Mouse (Mus musculus) liver, embryonic 15.5 days (tissue): ENCODE results near the gene Thada. TPM values are rescaled to one million over a fixed set of nuclear protein-coding genes. Genes with fewer than 3 reads are reported as not detected.

Experiments
- ATAC-seq: fragments of 200-750 bp; cut with Nextera tagmentation; 2 replicates; pipeline ENCODE4 v1.8.0; 2017; ENCODE audit warnings: moderate number of reproducible peaks, mild to moderate bottlenecking, moderate library complexity; ENCODE audit not compliant: insufficient read depth
- H3K27ac ChIP-seq: fragments of 300-500 bp; sonication (generic); replicated peaks from 2 replicates; pipeline ENCODE4 v1.5.1; 2015; ENCODE audit warnings: mild to moderate bottlenecking, inconsistent platforms
- H3K27me3 ChIP-seq: fragments of 300-500 bp; sonication (generic); 2 replicates; pipeline ENCODE4 v1.6.1; 2015; ENCODE audit warnings: mild to moderate bottlenecking, inconsistent platforms
- H3K36me3 ChIP-seq: fragments of 300-500 bp; sonication (generic); replicated peaks from 2 replicates; pipeline ENCODE4 v1.6.1; 2015; ENCODE audit warnings: moderate library complexity, mild to moderate bottlenecking, inconsistent platforms
- H3K4me1 ChIP-seq: fragments of 300-500 bp; sonication (generic); replicated peaks from 2 replicates; pipeline ENCODE4 v1.6.1; 2015; ENCODE audit warnings: inconsistent platforms
- H3K4me2 ChIP-seq: fragments of 300-500 bp; sonication (generic); 2 replicates; pipeline ENCODE4 v1.6.1; 2015; ENCODE audit warnings: moderate library complexity, mild to moderate bottlenecking, inconsistent platforms
- H3K4me3 ChIP-seq: fragments of 300-500 bp; sonication (generic); replicated peaks from 2 replicates; pipeline ENCODE4 v1.5.1; 2015; ENCODE audit warnings: mild to moderate bottlenecking, inconsistent platforms
- H3K9ac ChIP-seq: fragments of 300-500 bp; sonication (generic); 2 replicates; pipeline ENCODE4 v1.6.1; 2015; ENCODE audit warnings: moderate library complexity, mild to moderate bottlenecking, inconsistent platforms
- H3K9me3 ChIP-seq: fragments of 300-500 bp; sonication (generic); replicated peaks from 2 replicates; pipeline ENCODE4 v1.6.1; 2016; ENCODE audit warnings: inconsistent platforms
- WGBS: fragments of 180-500 bp; shearing (Covaris S2); methylation state at CpG from one replicate; pipeline ENCODE4 v1.1.7; 2015; ENCODE audit warnings: mixed read lengths; ENCODE audit not compliant: insufficient replicate concordance; 5-methylcytosine and 5-hydroxymethylcytosine counted together
- polyA plus RNA-seq: library from polyadenylated mRNA; unstranded; fragments of >200 nt; fragmentation: Nextera tagmentation; extraction: Ambion mirVana; gene quantifications from 2 replicates; pipeline ENCODE4 v1.2.1, GENCODE M21; 2015

The Thada gene
- polyA plus RNA-seq, 1 experiment from 2014 or later, result 2.3 TPM

DNA sequence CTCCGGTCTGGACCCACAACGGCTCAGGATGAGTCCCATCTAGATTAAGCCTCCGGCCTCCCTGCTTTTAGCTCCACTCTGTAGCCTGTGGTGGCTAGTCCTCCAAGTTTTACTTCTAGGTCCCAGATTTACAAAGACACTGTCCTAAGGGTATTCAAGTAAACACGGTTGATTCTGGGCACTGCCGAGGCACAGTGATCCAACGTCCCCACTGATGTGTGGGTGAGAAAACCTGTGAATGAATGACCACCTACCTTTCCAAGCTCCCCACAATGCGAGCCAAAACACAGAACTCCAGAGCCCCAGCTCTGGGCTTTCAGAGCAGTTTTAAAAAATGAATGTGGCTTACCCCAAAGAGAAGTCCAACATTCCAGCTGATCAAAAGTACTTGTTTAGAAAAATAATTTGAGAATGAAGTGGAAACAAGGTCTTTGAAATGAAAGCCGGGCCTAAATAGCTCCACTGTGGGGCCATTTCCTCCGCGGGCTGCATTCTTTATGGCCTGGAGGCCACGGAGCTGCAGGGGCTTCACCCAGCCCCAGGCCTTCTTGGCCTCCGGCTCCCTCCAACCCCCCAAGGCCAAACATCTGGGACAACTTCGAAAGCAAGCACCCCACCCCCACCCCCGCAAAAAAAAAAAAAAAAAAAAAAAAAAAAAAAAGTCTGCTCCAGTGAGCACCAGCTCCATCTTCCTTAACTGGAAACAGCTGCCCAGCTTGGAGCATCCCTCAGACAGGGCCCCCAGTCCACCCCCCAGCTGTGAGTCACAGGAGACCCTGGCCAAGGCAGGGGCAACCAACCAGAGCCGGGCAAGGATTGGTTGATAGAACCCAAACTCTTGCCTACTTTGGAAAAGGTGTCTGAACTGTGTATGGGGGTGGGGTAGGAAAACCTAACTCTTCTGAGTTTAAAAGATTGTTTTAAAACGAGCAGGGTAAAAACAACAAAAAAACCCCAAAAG, 283.4 kb downstream of the Thada start:
- Histone ChIP-seq H3K9me3 (no peaks in the 10 kb centered on the region), H3K27ac (peak overlapping the region; percentile 91), H3K4me2 (peak overlapping the region; percentile 79), H3K36me3 (peaks cover 13% of the 10 kb centered on the region), H3K9ac (peak overlapping the region; percentile 63), H3K4me1 (peaks cover 71% of the 10 kb centered on the region), H3K4me3 (peak overlapping the region; percentile 53), H3K27me3 (no peaks in the 10 kb centered on the region)
- ATAC-seq, result no peak
- WGBS, result 9% methylated on average over 16 of the region's 16 CpGs

GRCm38 (mm10) chr17:84181502-84182310, 284.3 kb downstream of the Thada start:
- Histone ChIP-seq H3K36me3 (peaks cover 12% of the 10 kb centered on the region), H3K27me3 (no peaks in the 10 kb centered on the region), H3K4me3 (peak overlapping the region; percentile 53), H3K9ac (peak overlapping the region; percentile 56), H3K4me2 (peak overlapping the region; percentile 79), H3K9me3 (no peaks in the 10 kb centered on the region), H3K4me1 (peaks cover 72% of the 10 kb centered on the region), H3K27ac (peak overlapping the region; percentile 91)
- WGBS, result 15% methylated on average over 18 of the region's 18 CpGs
- no peak for ATAC-seq

DNA sequence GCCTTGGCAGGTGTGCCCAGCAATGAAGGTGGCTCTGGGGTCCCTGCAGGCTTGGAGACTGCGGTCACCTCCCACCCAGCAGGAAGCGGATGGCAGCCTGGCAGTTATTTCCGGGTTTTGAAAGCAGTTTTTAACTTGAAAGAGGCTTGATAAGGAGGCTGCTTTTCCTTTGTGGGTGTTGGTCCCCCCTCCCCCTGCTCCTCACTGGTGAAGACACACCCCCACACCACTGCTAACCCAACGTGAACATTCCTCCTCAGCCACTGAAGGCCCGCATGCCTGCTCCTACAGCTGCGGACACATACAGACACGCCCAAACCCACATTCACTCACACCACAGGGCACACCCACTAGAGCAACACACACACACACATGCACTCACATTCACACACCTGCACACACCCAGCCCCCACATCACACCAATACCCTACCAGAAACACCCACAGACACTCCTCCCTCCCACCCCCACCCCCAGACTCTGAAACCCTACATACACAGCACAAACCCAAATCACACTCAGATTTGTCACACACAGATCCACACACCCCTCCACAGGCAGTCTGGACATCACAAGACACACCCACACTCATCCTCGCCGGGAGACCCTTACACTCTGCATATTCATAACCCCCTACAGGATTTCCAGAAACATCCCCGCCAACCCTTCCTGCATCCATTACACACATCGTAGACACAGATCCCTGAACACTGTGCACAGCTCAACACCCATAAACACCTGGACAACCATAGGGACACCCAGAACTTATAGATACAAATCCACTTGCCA, 285.1 kb downstream of the Thada start:
- H3K9me3 ChIP-seq, result no peaks in the 10 kb centered on the region
- peaks cover 4% of the 10 kb centered on the region; the same call in 1 of the 2 replicates for H3K36me3 ChIP-seq
- peak overlapping the region; percentile 53 for H3K4me3 ChIP-seq
- H3K27ac ChIP-seq, result peak overlapping the region; percentile 91
- WGBS, result 11% methylated on average over 11 of the region's 11 CpGs
- H3K4me1 ChIP-seq, result peaks cover 70% of the 10 kb centered on the region
- peak; percentile 10; the same call in 1 of the 2 replicates for ATAC-seq
- H3K4me2 ChIP-seq, result peak overlapping the region; percentile 79
- peak overlapping the region; percentile 56 for H3K9ac ChIP-seq
- H3K27me3 ChIP-seq, result no peaks in the 10 kb centered on the region

DNA sequence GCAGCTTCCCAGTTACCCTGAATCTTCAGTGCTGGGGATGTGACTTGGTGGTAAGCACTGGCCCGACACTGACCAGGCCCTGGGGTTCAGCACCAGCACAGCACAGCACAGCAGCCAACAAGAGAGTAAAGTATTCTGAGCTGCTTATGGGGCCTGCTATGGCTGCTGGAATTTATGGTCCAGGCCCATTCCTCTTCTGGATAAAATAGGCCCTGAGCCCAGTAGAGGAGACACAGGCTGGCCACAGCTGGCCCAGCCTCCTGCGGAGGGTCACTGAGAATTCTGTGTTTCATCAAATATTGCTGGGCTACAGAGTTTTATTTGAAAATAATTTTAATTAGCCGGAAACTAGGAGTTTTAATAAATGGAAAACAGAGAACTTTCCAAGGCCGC, 286.0 kb downstream of the Thada start:
- H3K9ac ChIP-seq, result no peak overlapping the region
- H3K27me3 ChIP-seq, result no peaks in the 10 kb centered on the region
- H3K27ac ChIP-seq, result peak overlapping the region; percentile 91; the same call in 1 of the 2 replicates
- 66% methylated on average over 4 of the region's 4 CpGs for WGBS
- H3K4me2 ChIP-seq, result peak overlapping the region; percentile 79
- ATAC-seq, result no peak
- 0 out of 2 replicates have a peak, but pooled peaks cover 3% of the 10 kb centered on the region for H3K9me3 ChIP-seq
- peaks cover 71% of the 10 kb centered on the region for H3K4me1 ChIP-seq
- H3K36me3 ChIP-seq, result no peaks in the 10 kb centered on the region
- H3K4me3 ChIP-seq, result no peak overlapping the region

- Histone ChIP-seq H3K4me1 (peaks cover 71% of the 10 kb centered on the region), H3K27ac (peak overlapping the region; percentile 91; the same call in 1 of the 2 replicates), H3K9me3 (0 out of 2 replicates have a peak, but pooled peaks cover 3% of the 10 kb centered on the region), H3K27me3 (no peaks in the 10 kb centered on the region), H3K4me3 (no peak overlapping the region), H3K36me3 (no peaks in the 10 kb centered on the region), H3K9ac (no peak overlapping the region), H3K4me2 (no peak overlapping the region)
- no peak for ATAC-seq
- 74% methylated on average over 17 of the region's 17 CpGs for WGBS
Measured at GRCm38 (mm10) chr17:84179026-84179972, 286.7 kb downstream of the Thada start.

DNA sequence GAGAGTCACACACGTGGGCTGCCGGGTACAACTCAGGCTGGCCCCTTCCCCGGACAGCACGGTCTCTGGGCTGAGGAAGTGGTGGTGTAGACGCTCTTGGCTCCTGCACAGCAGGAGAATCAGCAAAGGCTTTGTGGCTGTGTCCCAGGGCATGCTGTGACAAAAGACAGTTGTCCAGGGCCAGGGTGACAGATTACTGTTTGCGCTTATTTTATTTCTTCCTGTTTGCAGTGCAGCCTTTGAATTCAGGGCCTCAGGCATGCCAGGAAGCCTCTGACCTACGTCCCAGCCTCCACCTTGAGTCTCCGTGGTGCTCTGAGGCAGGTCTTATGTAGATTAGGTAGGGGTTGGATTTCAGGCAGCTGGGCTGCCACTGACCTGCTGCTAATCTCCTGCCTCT, 288.5 kb downstream of the Thada start:
- WGBS, result 23% methylated on average over 8 of the region's 8 CpGs

GRCm38 (mm10) chr17:84176446-84176845, 289.6 kb downstream of the Thada start:
- Histone ChIP-seq H3K4me3 (no peak overlapping the region), H3K27ac (no peak overlapping the region), H3K27me3 (no peaks in the 10 kb centered on the region), H3K9me3 (0 out of 2 replicates have a peak, but pooled peaks cover 3% of the 10 kb centered on the region), H3K9ac (no peak overlapping the region), H3K36me3 (no peaks in the 10 kb centered on the region), H3K4me1 (peaks cover 48% of the 10 kb centered on the region), H3K4me2 (no peak overlapping the region)
- 78% methylated on average over 7 of the region's 7 CpGs for WGBS
- no peak for ATAC-seq

More for the DNA sequence above, 288.5 kb downstream of the Thada start:
- H3K4me1 ChIP-seq, result peaks cover 58% of the 10 kb centered on the region
- no peaks in the 10 kb centered on the region for H3K27me3 ChIP-seq
- 0 out of 2 replicates have a peak overlapping the region, but pooled peaks have one; percentile 11 for H3K9ac ChIP-seq
- peak overlapping the region; percentile 62; the same call in 1 of the 2 replicates for H3K27ac ChIP-seq
- no peak overlapping the region for H3K4me3 ChIP-seq
- no peaks in the 10 kb centered on the region for H3K36me3 ChIP-seq
- no peak for ATAC-seq
- no peak overlapping the region for H3K4me2 ChIP-seq
- 0 out of 2 replicates have a peak, but pooled peaks cover 3% of the 10 kb centered on the region for H3K9me3 ChIP-seq

DNA sequence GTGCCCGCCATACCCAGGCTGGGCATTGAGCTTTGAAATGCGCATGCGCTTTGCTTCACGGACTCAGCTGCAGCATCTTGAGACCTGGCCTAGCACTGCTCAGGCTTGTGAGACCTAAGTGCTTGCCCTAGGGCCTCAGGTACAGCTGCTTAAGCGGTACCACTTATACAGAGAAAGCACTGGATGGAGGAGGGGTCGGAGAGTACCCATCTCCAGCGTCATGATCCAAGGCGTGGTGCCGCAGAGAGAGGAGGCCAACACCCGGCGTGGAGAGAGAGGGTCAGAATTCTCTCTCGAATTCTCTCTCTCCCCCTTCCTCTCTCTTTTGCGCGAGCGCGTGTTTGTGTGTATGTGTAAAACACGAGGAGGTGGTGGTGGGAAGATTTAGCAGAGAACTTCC, 290.8 kb downstream of the Thada start:
- Histone ChIP-seq H3K4me1 (peaks cover 35% of the 10 kb centered on the region), H3K4me3 (no peak overlapping the region), H3K27ac (no peak overlapping the region), H3K9me3 (0 out of 2 replicates have a peak, but pooled peaks cover 3% of the 10 kb centered on the region), H3K36me3 (no peaks in the 10 kb centered on the region), H3K27me3 (no peaks in the 10 kb centered on the region), H3K4me2 (no peak overlapping the region), H3K9ac (no peak overlapping the region)
- no peak for ATAC-seq
- WGBS, result 91% methylated on average over 17 of the region's 17 CpGs

DNA sequence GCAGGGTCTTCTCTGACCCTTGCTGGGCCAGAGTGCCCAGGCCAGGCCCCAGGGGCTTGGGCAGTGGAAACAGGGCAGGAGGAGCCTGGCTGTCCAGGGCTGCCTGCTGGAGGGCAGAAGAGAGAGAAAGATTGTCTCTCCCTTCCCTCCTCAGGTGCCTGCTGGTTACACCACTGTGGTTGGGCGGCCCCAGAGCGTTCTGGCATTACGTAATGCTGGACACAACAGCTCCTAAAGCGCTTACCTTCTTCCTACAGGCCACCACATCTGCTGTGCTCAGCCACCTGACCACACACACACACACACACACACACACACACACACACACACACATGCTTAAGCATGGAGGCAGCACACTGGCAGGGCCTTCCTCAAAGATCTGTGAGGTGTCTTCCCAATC, 298.6 kb downstream of the Thada start:
- H3K36me3 ChIP-seq, result no peaks in the 10 kb centered on the region
- H3K27ac ChIP-seq, result peak overlapping the region; percentile 31; the same call in 1 of the 2 replicates
- H3K4me2 ChIP-seq, result no peak overlapping the region

More for the DNA sequence above, 298.6 kb downstream of the Thada start:
- WGBS, result 58% methylated on average over 4 of the region's 4 CpGs
- H3K9me3 ChIP-seq, result no peaks in the 10 kb centered on the region
- peaks cover 20% of the 10 kb centered on the region for H3K4me1 ChIP-seq
- no peak overlapping the region for H3K9ac ChIP-seq
- no peaks in the 10 kb centered on the region for H3K27me3 ChIP-seq
- H3K4me3 ChIP-seq, result no peak overlapping the region
- ATAC-seq, result peak; percentile 51
